In genomic region chr2:82360224-82360623, GRCm38 (mm10) we compare ENCODE assay signal across 28 mouse cellular contexts.
"Had no signal": no experiment of that assay in that cellular context is flagged by ENCODE, and none has a peak within 500 bp of the region (broad histone marks: within the 10 kb centered on the region; RNA-seq: fewer than 3 reads in every experiment).

No protein-coding gene starts in this region.

- H3K27ac ChIP-seq: left cerebral cortex, adult 2 months; limb, embryonic 10.5 days; limb, embryonic 12.5 days; limb, embryonic 13.5 days; limb, embryonic 15.5 days; liver, embryonic 12.5 days; liver, embryonic 13.5 days; liver, embryonic 14.5 days; liver, embryonic 15.5 days; lung, embryonic 15.5 days; macrophage; midbrain, embryonic 10.5 days; midbrain, embryonic 12.5 days; midbrain, embryonic 13.5 days; midbrain, embryonic 15.5 days had no signal

- H3K4me3 ChIP-seq: left cerebral cortex, adult 2 months; limb, embryonic 10.5 days; limb, embryonic 12.5 days; limb, embryonic 13.5 days; limb, embryonic 15.5 days; liver, embryonic 12.5 days; liver, embryonic 13.5 days; liver, embryonic 15.5 days; lung, embryonic 15.5 days; megakaryocyte, embryonic 14.5 days; midbrain, embryonic 10.5 days; midbrain, embryonic 12.5 days; midbrain, embryonic 13.5 days; midbrain, embryonic 15.5 days; myocyte had no signal

- H3K27me3 ChIP-seq: limb, embryonic 12.5 days; limb, embryonic 13.5 days; limb, embryonic 15.5 days; liver, embryonic 12.5 days; liver, embryonic 13.5 days; liver, embryonic 15.5 days; lung, embryonic 15.5 days; megakaryocyte, embryonic 14.5 days; midbrain, embryonic 12.5 days; midbrain, embryonic 13.5 days; midbrain, embryonic 15.5 days had no signal

- H3K4me1 ChIP-seq: limb, embryonic 10.5 days; limb, embryonic 12.5 days; limb, embryonic 13.5 days; limb, embryonic 15.5 days; liver, embryonic 12.5 days; liver, embryonic 13.5 days; liver, embryonic 15.5 days; lung, embryonic 15.5 days; megakaryocyte, embryonic 14.5 days; midbrain, embryonic 10.5 days; midbrain, embryonic 12.5 days; midbrain, embryonic 13.5 days; midbrain, embryonic 15.5 days had no signal

- DNase-seq: left cerebral cortex, postnatal 4 days; liver; liver, embryonic 13.5 days; liver, postnatal 0 days; lung, adult 18-20 months; lung, adult 2 months; lung, embryonic 14.5 days; lung, postnatal 10 days; lung, postnatal 14 days; lung, postnatal 36 days; lung, postnatal 4 days; midbrain, embryonic 14.5 days had no signal

- H3K36me3 ChIP-seq: limb, embryonic 10.5 days; limb, embryonic 12.5 days; limb, embryonic 13.5 days; limb, embryonic 15.5 days; liver, embryonic 12.5 days; liver, embryonic 13.5 days; liver, embryonic 15.5 days; lung, embryonic 15.5 days; midbrain, embryonic 10.5 days; midbrain, embryonic 12.5 days; midbrain, embryonic 13.5 days; midbrain, embryonic 15.5 days had no signal
